In genomic region chr16:33469973-33470372, GRCm38 (mm10) we compare ENCODE assay signal across 19 mouse cellular contexts. TPM values are rescaled to one million over a fixed set of nuclear protein-coding genes. Genes with fewer than 3 reads are reported as not detected.
DNase-seq lines count a peak whose midpoint lies in the region; ATAC-seq and TF ChIP-seq lines count a peak whose summit lies in the region.
"Had no signal": no experiment of that assay in that cellular context is flagged by ENCODE, and none has a peak within 500 bp of the region (broad histone marks: within the 10 kb centered on the region; RNA-seq: fewer than 3 reads in every experiment).

No protein-coding gene starts in this region.

- no peak for ATAC-seq in lung, embryonic 14.5 days (ENCODE audit: insufficient read depth)
- ATAC-seq in embryonic facial prominence, embryonic 15.5 days (ENCODE audit: insufficient number of reproducible peaks, low FRiP score, low TSS enrichment, low read depth) = peak; percentile 60; the same call in 1 of the 2 replicates
- ATAC-seq: forebrain, embryonic 13.5 days; forebrain, postnatal 0 days; intestine, embryonic 15.5 days had no signal

- no peak overlapping the region for H3K4me2 ChIP-seq in lung, embryonic 14.5 days
- H3K4me2 ChIP-seq in embryonic facial prominence, embryonic 15.5 days (replicated peaks) = no peak overlapping the region
- H3K4me2 ChIP-seq: forebrain, embryonic 13.5 days; heart, embryonic 12.5 days; hindbrain, embryonic 14.5 days; intestine, embryonic 15.5 days had no signal

- no peak for TF ChIP-seq CTCF in lung, embryonic 14.5 days (IDR thresholded peaks at IDR 0.05; ENCODE audit: low read depth)

- no peak overlapping the region for H3K9ac ChIP-seq in lung, embryonic 14.5 days
- no peak overlapping the region for H3K9ac ChIP-seq in embryonic facial prominence, embryonic 15.5 days
- H3K9ac ChIP-seq: forebrain, embryonic 13.5 days; forebrain, postnatal 0 days; heart, embryonic 12.5 days; hindbrain, embryonic 14.5 days; intestine, embryonic 15.5 days had no signal

- peak; percentile 14 for DNase-seq in gastrocnemius, adult 18-20 months (ENCODE audit: low spot score)
- DNase-seq in gastrocnemius, postnatal 4 days (ENCODE audit: low spot score in 2 of 2) = no peak
- peak; percentile 58 for DNase-seq in lung, embryonic 14.5 days
- no peak for DNase-seq in lung, postnatal 36 days
- DNase-seq in NIH3T3 (ENCODE audit: low read depth) = peak; percentile 70
- DNase-seq in ovary, adult 18-20 months (ENCODE audit: low spot score) = no peak
- DNase-seq: adrenal gland, postnatal 10 days; cerebellum, adult 11 months; cerebellum, adult 8-10 months; cerebellum, postnatal 14 days; forebrain, postnatal 0 days; heart, adult 2 months had no signal

- peaks cover 31% of the 10 kb centered on the region; the same call in 1 of the 2 replicates for H3K36me3 ChIP-seq in lung, embryonic 14.5 days (ENCODE audit: insufficient read depth)
- H3K36me3 ChIP-seq in embryonic facial prominence, embryonic 15.5 days = peaks cover 16% of the 10 kb centered on the region

- H3K9me3 ChIP-seq in lung, embryonic 14.5 days (ENCODE audit: low read depth, low read length) = no peaks in the 10 kb centered on the region
- no peaks in the 10 kb centered on the region for H3K9me3 ChIP-seq in embryonic facial prominence, embryonic 15.5 days (replicated peaks)
- H3K9me3 ChIP-seq: forebrain, embryonic 13.5 days; heart, embryonic 12.5 days; hindbrain, embryonic 10.5 days; intestine, embryonic 15.5 days had no signal

- no peak overlapping the region for H3K4me3 ChIP-seq in lung, embryonic 14.5 days (ENCODE audit: low read depth, low read length)
- no peak overlapping the region for H3K4me3 ChIP-seq in embryonic facial prominence, embryonic 15.5 days (replicated peaks)
- H3K4me3 ChIP-seq: forebrain, embryonic 13.5 days; heart, adult 2 months; heart, embryonic 12.5 days; hindbrain, embryonic 10.5 days; intestine, embryonic 15.5 days had no signal

- no peak overlapping the region for H3K27ac ChIP-seq in lung, embryonic 14.5 days (ENCODE audit: low read depth)
- 0 out of 2 replicates have a peak overlapping the region, but pooled peaks have one; percentile 39 for H3K27ac ChIP-seq in embryonic facial prominence, embryonic 15.5 days (replicated peaks)
- H3K27ac ChIP-seq: forebrain, embryonic 13.5 days; heart, adult 2 months; hindbrain, embryonic 10.5 days; hindbrain, embryonic 14.5 days; intestine, embryonic 15.5 days had no signal

- H3K4me1 ChIP-seq in lung, embryonic 14.5 days (ENCODE audit: insufficient read depth) = no peaks in the 10 kb centered on the region
- peaks cover 6% of the 10 kb centered on the region; the same call in 1 of the 2 replicates for H3K4me1 ChIP-seq in embryonic facial prominence, embryonic 15.5 days
- H3K4me1 ChIP-seq: hindbrain, embryonic 10.5 days; intestine, embryonic 15.5 days had no signal

- H3K27me3 ChIP-seq in lung, embryonic 14.5 days (ENCODE audit: insufficient read depth, low read length) = no peaks in the 10 kb centered on the region
- no peaks in the 10 kb centered on the region for H3K27me3 ChIP-seq in embryonic facial prominence, embryonic 15.5 days
- H3K27me3 ChIP-seq: forebrain, embryonic 13.5 days; heart, embryonic 12.5 days; intestine, embryonic 15.5 days had no signal

RNA-seq across cellular contexts. Expression of gene Slc12a8, which starts 47.2 kb away (rescaled TPM):
- under 1 TPM; 0.09 to 0.17 TPM for total RNA-seq in gastrocnemius, adult 18-20 months (2021)
- under 1 TPM; 0.52 TPM for total RNA-seq in gastrocnemius, postnatal 4 days (2021)
- 0.96 and 1.1 TPM in 2 replicates for polyA plus RNA-seq in lung, embryonic 14.5 days (2014; fragmentation: Nextera tagmentation; extraction: Ambion mirVana)
- 0.79 and 0.91 TPM in 2 replicates for polyA plus RNA-seq in embryonic facial prominence, embryonic 15.5 days (2015; fragmentation: Nextera tagmentation; extraction: Ambion mirVana)
- total RNA-seq: common myeloid progenitor, adult 5-6 weeks had no signal

Comparison
In these comparisons a context has a peak if more than half of its experiments do, and no peak if none do; other contexts are left out.
1. DNase-seq: peak in gastrocnemius, adult 18-20 months (single experiment), lung, embryonic 14.5 days (single experiment) and NIH3T3 (single experiment); none in gastrocnemius, postnatal 4 days (0 of 2), lung, postnatal 36 days (single experiment) and ovary, adult 18-20 months (single experiment).